Mouse (Mus musculus): ENCODE data around the gene Fgf10. TPM values are rescaled to one million over a fixed set of nuclear protein-coding genes. Genes with fewer than 3 reads are reported as not detected.

The Fgf10 gene
- polyA plus RNA-seq, 1 experiment from 2014 or later: 2.3 TPM

DNA sequence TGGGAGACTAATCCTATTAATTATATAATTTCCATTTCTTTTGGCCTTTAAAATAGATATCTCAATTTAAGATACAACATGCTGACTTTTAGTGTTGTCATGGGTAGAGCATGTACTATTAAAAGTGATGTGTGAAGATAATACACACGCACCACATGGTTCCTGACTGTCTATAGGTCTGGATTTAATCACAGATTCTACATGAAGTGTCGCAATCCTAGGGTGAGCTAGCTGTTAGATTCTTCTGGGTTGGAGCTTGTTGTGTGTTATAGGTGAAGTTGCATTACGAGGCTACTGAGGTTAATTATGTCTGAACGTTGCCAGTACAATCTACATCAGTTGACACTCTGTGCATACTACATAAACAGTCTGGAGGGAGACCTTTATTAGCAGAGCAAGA, 73.2 kb downstream of the Fgf10 start:
- WGBS: 89% methylated on average over 4 of the region's 4 CpGs
- Histone ChIP-seq H3K4me2 (replicated peaks; ENCODE audit: low read depth, low read length) (no peak overlapping the region), H3K9me3 (ENCODE audit: control insufficient read depth, low read length) (no peaks in the 10 kb centered on the region), H3K36me3 (ENCODE audit: control insufficient read depth, insufficient read depth, low read length) (no peaks in the 10 kb centered on the region), H3K27me3 (ENCODE audit: control insufficient read depth, insufficient read depth, low read length) (no peaks in the 10 kb centered on the region), H3K27ac (ENCODE audit: low read depth, low read length) (no peak overlapping the region), H3K4me3 (ENCODE audit: low read depth, low read length) (no peak overlapping the region), H3K9ac (ENCODE audit: low read depth, low read length) (no peak overlapping the region), H3K4me1 (replicated peaks; ENCODE audit: control insufficient read depth, insufficient read depth, low read length) (no peaks in the 10 kb centered on the region)
- DNase-seq (ENCODE audit: low spot score) (no peak), ATAC-seq (ENCODE audit: low FRiP score) (no peak)

DNA sequence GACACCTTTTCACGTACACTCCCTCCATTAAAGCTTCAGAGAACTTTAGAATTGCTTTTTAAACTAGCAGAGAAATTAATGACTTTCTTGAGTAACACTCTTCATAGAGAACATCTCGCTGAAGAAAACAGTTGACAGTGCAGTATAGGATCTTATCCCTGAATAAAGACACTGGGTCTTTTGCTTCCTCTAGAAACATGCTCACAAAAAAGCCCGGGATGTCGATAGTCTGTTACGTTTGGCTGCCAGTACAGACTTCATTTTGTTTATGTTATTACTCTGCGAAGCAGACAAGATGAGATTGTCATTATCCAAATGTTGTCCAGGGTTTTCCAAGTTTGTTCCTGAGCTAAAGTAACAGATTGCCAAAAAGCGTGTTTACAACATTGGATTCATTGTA, 75.2 kb downstream of the Fgf10 start:
- 89% methylated on average over 7 of the region's 7 CpGs for WGBS
- no peak overlapping the region for H3K4me3 ChIP-seq (ENCODE audit: low read depth, low read length)
- no peak overlapping the region for H3K9ac ChIP-seq (ENCODE audit: low read depth, low read length)
- H3K27me3 ChIP-seq (ENCODE audit: control insufficient read depth, insufficient read depth, low read length): no peaks in the 10 kb centered on the region
- H3K9me3 ChIP-seq (ENCODE audit: control insufficient read depth, low read length): no peaks in the 10 kb centered on the region
- H3K4me1 ChIP-seq (replicated peaks; ENCODE audit: control insufficient read depth, insufficient read depth, low read length): no peaks in the 10 kb centered on the region
- ATAC-seq (ENCODE audit: low FRiP score): no peak
- H3K27ac ChIP-seq (ENCODE audit: low read depth, low read length): no peak overlapping the region; the same call in 1 of the 2 replicates
- H3K36me3 ChIP-seq (ENCODE audit: control insufficient read depth, insufficient read depth, low read length): no peaks in the 10 kb centered on the region
- no peak overlapping the region for H3K4me2 ChIP-seq (replicated peaks; ENCODE audit: low read depth, low read length)
- DNase-seq (ENCODE audit: low spot score): no peak

DNA sequence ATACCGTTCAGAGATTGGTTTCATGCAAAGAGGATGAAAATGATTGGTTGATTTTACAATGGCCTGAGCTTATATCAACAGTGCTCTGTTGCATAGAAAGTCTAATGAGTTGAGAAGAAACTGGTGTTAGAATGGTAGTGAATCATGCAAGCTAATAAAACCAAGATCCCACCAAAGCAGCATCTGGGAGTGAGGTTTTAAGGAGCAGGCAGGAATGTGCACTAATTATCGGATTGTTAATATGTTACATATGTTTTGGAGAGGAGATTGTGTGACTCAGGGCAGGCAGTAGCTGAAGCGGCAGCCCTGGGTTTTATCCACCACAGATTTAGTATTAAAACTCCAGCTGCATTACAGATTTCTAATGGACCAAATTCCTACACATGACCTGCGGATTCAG, 76.8 kb downstream of the Fgf10 start:
- ATAC-seq (ENCODE audit: low FRiP score) (no peak), DNase-seq (ENCODE audit: low spot score) (no peak)
- H3K4me3 ChIP-seq (ENCODE audit: low read depth, low read length): no peak overlapping the region
- no peak overlapping the region for H3K4me2 ChIP-seq (replicated peaks; ENCODE audit: low read depth, low read length)
- H3K4me1 ChIP-seq (replicated peaks; ENCODE audit: control insufficient read depth, insufficient read depth, low read length): no peaks in the 10 kb centered on the region
- H3K27ac ChIP-seq (ENCODE audit: low read depth, low read length): no peak overlapping the region
- H3K9me3 ChIP-seq (ENCODE audit: control insufficient read depth, low read length): no peaks in the 10 kb centered on the region
- no peak overlapping the region for H3K9ac ChIP-seq (ENCODE audit: low read depth, low read length)
- H3K36me3 ChIP-seq (ENCODE audit: control insufficient read depth, insufficient read depth, low read length): no peaks in the 10 kb centered on the region
- H3K27me3 ChIP-seq (ENCODE audit: control insufficient read depth, insufficient read depth, low read length): no peaks in the 10 kb centered on the region
- 87% methylated on average over 4 of the region's 4 CpGs for whole genome bisulfite sequencing

DNA sequence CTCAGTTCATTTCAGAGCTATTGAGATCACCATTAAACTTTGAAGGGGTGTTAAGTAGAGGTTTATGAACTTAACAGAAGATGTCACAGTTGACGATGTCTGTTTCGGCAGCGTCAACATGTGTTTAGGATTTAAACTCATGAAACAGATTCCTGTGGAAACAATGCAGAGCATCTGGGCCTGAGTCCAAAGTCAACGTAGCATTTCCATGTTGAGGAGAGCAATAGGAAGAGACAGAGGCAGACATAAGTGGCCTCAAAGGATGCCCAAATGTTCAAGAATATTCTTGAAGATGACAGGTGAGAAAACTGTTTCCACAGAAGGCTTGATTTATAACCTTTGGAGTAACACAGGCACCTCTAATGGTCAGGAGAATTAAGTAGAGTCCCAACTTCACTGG, 84.4 kb downstream of the Fgf10 start:
- no peaks in the 10 kb centered on the region for H3K27me3 ChIP-seq (ENCODE audit: control insufficient read depth, insufficient read depth, low read length)
- WGBS: 88% methylated on average over 4 of the region's 4 CpGs
- no peak for ATAC-seq (ENCODE audit: low FRiP score)
- no peaks in the 10 kb centered on the region for H3K4me1 ChIP-seq (replicated peaks; ENCODE audit: control insufficient read depth, insufficient read depth, low read length)
- H3K36me3 ChIP-seq (ENCODE audit: control insufficient read depth, insufficient read depth, low read length): no peaks in the 10 kb centered on the region
- H3K4me2 ChIP-seq (replicated peaks; ENCODE audit: low read depth, low read length): no peak overlapping the region
- no peak overlapping the region for H3K4me3 ChIP-seq (ENCODE audit: low read depth, low read length)
- DNase-seq (ENCODE audit: low spot score): no peak
- no peaks in the 10 kb centered on the region for H3K9me3 ChIP-seq (ENCODE audit: control insufficient read depth, low read length)
- H3K27ac ChIP-seq (ENCODE audit: low read depth, low read length): no peak overlapping the region
- H3K9ac ChIP-seq (ENCODE audit: low read depth, low read length): no peak overlapping the region

DNA sequence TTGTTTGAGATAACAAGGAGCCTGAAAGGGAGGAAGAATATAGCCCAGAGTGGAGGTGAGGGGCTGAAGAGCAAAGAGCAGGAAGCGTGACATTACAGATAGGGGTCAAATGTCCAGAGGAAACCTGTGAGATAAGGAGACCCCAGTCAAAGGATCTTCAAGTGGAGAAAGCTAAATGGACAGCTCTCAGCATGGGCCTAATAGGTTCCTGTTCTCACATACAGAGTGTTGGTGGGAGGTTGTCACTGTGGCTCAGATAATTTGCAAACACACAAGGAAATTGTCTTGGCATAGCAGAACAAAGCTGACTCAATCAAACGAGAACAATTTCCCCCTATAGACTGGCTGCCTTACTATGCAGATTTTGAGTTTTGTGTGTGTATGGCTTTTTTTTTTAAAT, 89.4 kb downstream of the Fgf10 start:
- Histone ChIP-seq H3K4me2 (replicated peaks; ENCODE audit: low read depth, low read length) (no peak overlapping the region), H3K36me3 (ENCODE audit: control insufficient read depth, insufficient read depth, low read length) (no peaks in the 10 kb centered on the region), H3K9me3 (ENCODE audit: control insufficient read depth, low read length) (no peaks in the 10 kb centered on the region), H3K4me3 (ENCODE audit: low read depth, low read length) (no peak overlapping the region), H3K27ac (ENCODE audit: low read depth, low read length) (no peak overlapping the region), H3K9ac (ENCODE audit: low read depth, low read length) (no peak overlapping the region), H3K4me1 (replicated peaks; ENCODE audit: control insufficient read depth, insufficient read depth, low read length) (no peaks in the 10 kb centered on the region), H3K27me3 (ENCODE audit: control insufficient read depth, insufficient read depth, low read length) (no peaks in the 10 kb centered on the region)
- DNase-seq (ENCODE audit: low spot score) (no peak), ATAC-seq (ENCODE audit: low FRiP score) (no peak)
- 10% methylated on average over 2 of the region's 2 CpGs for WGBS

DNA sequence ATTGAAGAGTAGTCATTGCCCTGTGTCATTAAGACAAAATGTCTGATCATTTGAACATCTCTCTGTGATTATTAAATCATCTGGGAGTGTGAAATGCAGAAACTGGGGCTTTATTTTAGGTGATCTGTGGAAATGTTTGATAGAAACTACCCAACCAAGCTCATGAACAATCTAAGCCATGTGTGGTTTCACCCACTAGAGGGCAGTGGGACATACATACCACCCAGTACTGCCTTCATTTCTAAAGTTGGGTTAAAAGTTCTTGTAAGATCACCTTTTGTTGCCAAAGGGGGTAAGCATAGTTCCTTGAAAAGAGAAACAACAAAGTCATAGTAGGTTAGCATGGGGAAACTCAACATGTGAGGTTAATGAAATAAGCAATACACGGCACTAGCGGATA, 93.4 kb downstream of the Fgf10 start:
- H3K27me3 ChIP-seq (ENCODE audit: control insufficient read depth, insufficient read depth, low read length): no peaks in the 10 kb centered on the region
- H3K4me2 ChIP-seq (replicated peaks; ENCODE audit: low read depth, low read length): no peak overlapping the region
- 94% methylated on average over 2 of the region's 2 CpGs for WGBS
- no peak overlapping the region for H3K27ac ChIP-seq (ENCODE audit: low read depth, low read length)
- no peaks in the 10 kb centered on the region for H3K36me3 ChIP-seq (ENCODE audit: control insufficient read depth, insufficient read depth, low read length)
- no peaks in the 10 kb centered on the region for H3K9me3 ChIP-seq (ENCODE audit: control insufficient read depth, low read length)
- DNase-seq (ENCODE audit: low spot score): no peak
- no peak overlapping the region for H3K4me3 ChIP-seq (ENCODE audit: low read depth, low read length)
- no peaks in the 10 kb centered on the region for H3K4me1 ChIP-seq (replicated peaks; ENCODE audit: control insufficient read depth, insufficient read depth, low read length)
- ATAC-seq (ENCODE audit: low FRiP score): no peak
- H3K9ac ChIP-seq (ENCODE audit: low read depth, low read length): no peak overlapping the region

DNA sequence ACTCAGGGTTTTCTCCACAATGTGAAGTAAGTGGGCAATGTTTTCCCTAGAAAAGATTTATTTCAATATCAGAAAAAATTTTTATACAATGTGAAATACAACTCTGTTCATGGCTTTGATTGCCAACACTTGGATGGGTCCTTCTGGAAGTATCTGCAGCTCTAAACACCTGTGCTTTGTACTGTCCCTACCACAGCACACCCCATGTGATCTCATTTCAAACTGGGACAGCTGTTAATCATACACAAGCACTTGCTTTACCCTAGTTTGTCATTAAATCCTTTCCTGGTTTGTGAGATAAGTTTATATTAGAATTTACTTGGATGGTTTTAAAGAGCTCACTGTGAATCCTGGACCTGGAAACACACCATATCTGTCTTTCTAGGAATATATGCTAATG, 102.6 kb downstream of the Fgf10 start:
- H3K27me3 ChIP-seq (ENCODE audit: control insufficient read depth, insufficient read depth, low read length): no peaks in the 10 kb centered on the region
- no peak overlapping the region for H3K27ac ChIP-seq (ENCODE audit: low read depth, low read length)
- DNase-seq (ENCODE audit: low spot score): no peak
- no peaks in the 10 kb centered on the region for H3K36me3 ChIP-seq (ENCODE audit: control insufficient read depth, insufficient read depth, low read length)
- H3K4me1 ChIP-seq (replicated peaks; ENCODE audit: control insufficient read depth, insufficient read depth, low read length): no peaks in the 10 kb centered on the region
- H3K4me2 ChIP-seq (replicated peaks; ENCODE audit: low read depth, low read length): no peak overlapping the region
- ATAC-seq (ENCODE audit: low FRiP score): no peak
- no peak overlapping the region for H3K4me3 ChIP-seq (ENCODE audit: low read depth, low read length)
- no peak overlapping the region for H3K9ac ChIP-seq (ENCODE audit: low read depth, low read length)
- no peaks in the 10 kb centered on the region for H3K9me3 ChIP-seq (ENCODE audit: control insufficient read depth, low read length)

DNA sequence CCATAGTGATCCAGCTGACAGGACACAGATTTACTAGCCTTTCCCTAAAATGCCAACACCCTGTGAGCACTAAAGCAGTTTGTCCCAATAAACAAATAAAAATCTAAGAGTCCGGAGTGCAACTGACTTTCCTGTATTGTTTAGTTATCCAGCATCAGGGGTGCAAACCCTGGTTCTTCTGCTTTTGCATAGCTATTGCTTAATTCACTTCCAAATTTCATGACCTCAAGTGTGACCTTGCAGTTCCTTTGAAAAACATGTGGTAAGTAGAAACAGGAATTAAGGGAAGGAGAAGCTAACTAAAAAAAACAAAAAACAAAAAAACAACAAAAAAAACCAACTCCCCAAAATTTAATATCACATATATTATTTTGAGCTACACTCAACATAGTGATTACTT, 105.6 kb downstream of the Fgf10 start:
- DNase-seq (ENCODE audit: low spot score): no peak
- ATAC-seq (ENCODE audit: low FRiP score): no peak

DNA sequence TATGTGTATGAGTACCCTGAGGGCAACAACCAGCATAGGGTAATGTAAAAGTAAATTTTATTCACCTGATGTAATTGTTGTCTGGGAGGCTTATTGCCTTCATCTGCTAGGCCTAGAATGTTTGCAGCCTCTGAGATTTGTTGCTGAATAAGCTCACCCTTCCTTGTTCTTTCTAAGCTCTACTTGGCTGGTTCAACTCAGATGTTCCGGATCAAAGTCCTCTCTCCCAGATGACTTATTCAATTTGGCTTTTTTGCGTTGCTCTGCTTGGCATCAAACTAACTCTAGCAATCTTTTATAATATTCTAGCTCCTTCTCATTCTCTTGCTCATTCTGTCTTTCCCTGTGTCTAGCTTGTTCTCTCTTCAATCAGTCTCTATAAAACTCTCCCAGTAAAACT, 109.6 kb downstream of the Fgf10 start:
- Histone ChIP-seq H3K27ac (ENCODE audit: low read depth, low read length) (no peak overlapping the region), H3K9me3 (ENCODE audit: control insufficient read depth, low read length) (no peaks in the 10 kb centered on the region), H3K36me3 (ENCODE audit: control insufficient read depth, insufficient read depth, low read length) (no peaks in the 10 kb centered on the region), H3K9ac (ENCODE audit: low read depth, low read length) (no peak overlapping the region), H3K4me2 (replicated peaks; ENCODE audit: low read depth, low read length) (no peak overlapping the region), H3K4me1 (replicated peaks; ENCODE audit: control insufficient read depth, insufficient read depth, low read length) (no peaks in the 10 kb centered on the region), H3K4me3 (ENCODE audit: low read depth, low read length) (no peak overlapping the region), H3K27me3 (ENCODE audit: control insufficient read depth, insufficient read depth, low read length) (no peaks in the 10 kb centered on the region)
- ATAC-seq (ENCODE audit: low FRiP score) (no peak), DNase-seq (ENCODE audit: low spot score) (no peak)
- WGBS: 90% methylated on average over 2 of the region's 2 CpGs

More for the DNA sequence above, 105.6 kb downstream of the Fgf10 start:
- Histone ChIP-seq H3K27me3 (ENCODE audit: control insufficient read depth, insufficient read depth, low read length) (no peaks in the 10 kb centered on the region), H3K9ac (ENCODE audit: low read depth, low read length) (no peak overlapping the region), H3K4me2 (replicated peaks; ENCODE audit: low read depth, low read length) (no peak overlapping the region), H3K4me3 (ENCODE audit: low read depth, low read length) (no peak overlapping the region), H3K36me3 (ENCODE audit: control insufficient read depth, insufficient read depth, low read length) (no peaks in the 10 kb centered on the region), H3K27ac (ENCODE audit: low read depth, low read length) (no peak overlapping the region), H3K9me3 (ENCODE audit: control insufficient read depth, low read length) (no peaks in the 10 kb centered on the region), H3K4me1 (replicated peaks; ENCODE audit: control insufficient read depth, insufficient read depth, low read length) (no peaks in the 10 kb centered on the region)
- WGBS: 65% methylated on average over 1 of the region's 1 CpGs

Data from hindbrain, embryonic 11.5 days (tissue).